Comparison of ENCODE assay signal across 8 mouse cellular contexts in the genomic region with DNA sequence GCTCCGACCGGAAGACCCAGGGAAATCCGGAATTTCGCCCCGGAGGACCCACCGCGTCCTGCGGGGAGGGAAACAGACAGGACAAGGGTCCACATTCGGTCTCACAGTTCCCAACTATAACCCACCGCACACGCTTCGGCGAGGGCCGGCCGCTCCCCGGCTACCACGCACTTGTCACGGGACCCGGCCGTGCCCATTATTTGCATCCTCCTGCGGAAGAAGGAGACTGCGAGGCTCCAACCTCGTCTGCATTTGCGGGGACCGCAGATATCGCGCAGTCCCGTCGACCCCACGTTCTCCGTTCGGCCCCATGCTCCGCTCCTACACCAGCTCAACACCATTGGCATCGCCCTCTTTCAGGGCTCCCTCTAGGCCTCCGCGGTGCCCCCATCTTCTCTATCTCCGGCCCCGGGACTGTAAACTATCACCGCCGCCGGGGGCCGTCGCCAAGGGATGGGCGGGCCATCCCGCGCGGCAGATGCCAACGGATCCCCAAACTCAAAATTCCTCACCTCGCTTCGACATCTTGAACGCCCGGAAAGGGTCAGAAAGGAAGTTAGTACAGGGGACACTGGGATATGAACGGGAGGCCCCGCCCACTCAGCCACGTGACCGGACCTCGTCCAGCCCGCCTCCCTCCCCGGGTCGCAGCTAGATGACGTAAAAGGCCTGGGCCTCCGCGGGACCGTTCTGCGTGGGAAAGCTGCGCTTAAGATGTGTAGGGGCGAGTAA. TPM values are rescaled to one million over a fixed set of nuclear protein-coding genes. Genes with fewer than 3 reads are reported as not detected.
DNase-seq lines count a peak whose midpoint lies in the region; ATAC-seq lines count a peak whose summit lies in the region.

Rpl23 (minus strand) TSS at position 606 of the 732 bp plus-strand sequence.

- peaks cover 10% of the 10 kb centered on the region for H3K4me1 ChIP-seq in forebrain, embryonic 14.5 days (ENCODE audit: control insufficient read depth, insufficient read depth, low read length)
- H3K4me1 ChIP-seq in neural tube, embryonic 15.5 days, result peaks cover 32% of the 10 kb centered on the region

- ATAC-seq in forebrain, embryonic 14.5 days, result peak; percentile 97
- ATAC-seq in neural tube, embryonic 15.5 days (ENCODE audit: low FRiP score), result peak; percentile 97

- intact Hi-C loops in heart, postnatal 14 days (cut with DNase I), result loop anchor here (2.0 kb wide), 1 partner anchor 15 kb away; the partner anchor contains the start of gene Cwc25

- H3K4me2 ChIP-seq in forebrain, embryonic 14.5 days (ENCODE audit: low read length), result peak within 1 kb of the TSS; percentile 83
- peak within 1 kb of the TSS; percentile 71 for H3K4me2 ChIP-seq in neural tube, embryonic 15.5 days

- H3K9me3 ChIP-seq in forebrain, embryonic 14.5 days (replicated peaks; ENCODE audit: control insufficient read depth, low read length), result no peaks in the 10 kb centered on the region
- H3K9me3 ChIP-seq in neural tube, embryonic 15.5 days (replicated peaks), result no peaks in the 10 kb centered on the region

- peak within 1 kb of the TSS; percentile 95 for H3K9ac ChIP-seq in forebrain, embryonic 14.5 days (ENCODE audit: low read length)
- H3K9ac ChIP-seq in neural tube, embryonic 15.5 days (replicated peaks), result peak within 1 kb of the TSS; percentile 98

- DNase-seq in ES-CJ7 (ENCODE audit: low read depth, low spot score), result peak; percentile 98
- DNase-seq in cerebellum, adult 11 months, result peak; percentile 99
- peak; percentile 99 for DNase-seq in forebrain, embryonic 14.5 days (ENCODE audit: low spot score)
- peak; percentile 99 to 100 for DNase-seq in heart, postnatal 14 days
- peak; percentile 99 for DNase-seq in layer of hippocampus, adult 11-12 months (ENCODE audit: low spot score)
- peak; percentile 99 for DNase-seq in lung, adult 18-20 months
- peak; percentile 99 for DNase-seq in testis, postnatal 14 days (ENCODE audit: low spot score)

- H3K27me3 ChIP-seq in forebrain, embryonic 14.5 days (replicated peaks; ENCODE audit: control insufficient read depth, insufficient read depth, low read length), result no peaks in the 10 kb centered on the region
- H3K27me3 ChIP-seq in neural tube, embryonic 15.5 days (replicated peaks), result no peaks in the 10 kb centered on the region

- peak within 1 kb of the TSS; percentile 92 for H3K27ac ChIP-seq in forebrain, embryonic 14.5 days (ENCODE audit: low read depth, low read length)
- peak within 1 kb of the TSS; percentile 96 for H3K27ac ChIP-seq in neural tube, embryonic 15.5 days (replicated peaks)

- WGBS in forebrain, embryonic 14.5 days, result under 1% methylated on average over 67 of the region's 67 CpGs
- under 1% methylated on average over 67 of the region's 67 CpGs for WGBS in neural tube, embryonic 15.5 days

- peaks cover 39% of the 10 kb centered on the region for H3K36me3 ChIP-seq in forebrain, embryonic 14.5 days (ENCODE audit: control insufficient read depth, insufficient read depth, low read length)
- peaks cover 37% of the 10 kb centered on the region for H3K36me3 ChIP-seq in neural tube, embryonic 15.5 days

- peak within 1 kb of the TSS; percentile 93 for H3K4me3 ChIP-seq in forebrain, embryonic 14.5 days (ENCODE audit: low read depth, low read length)
- peak within 1 kb of the TSS; percentile 96 for H3K4me3 ChIP-seq in neural tube, embryonic 15.5 days (replicated peaks)

RNA-seq across cellular contexts. Expression of gene Rpl23, which starts in this region (rescaled TPM):
- 348 and 451 TPM in 2 replicates for polyA plus RNA-seq in forebrain, embryonic 14.5 days (2014; fragmentation: Nextera tagmentation; extraction: Ambion mirVana)
- total RNA-seq in heart, postnatal 14 days (2021), result 100 to 1,000 TPM; 503 to 533 TPM
- 314 and 372 TPM in 2 replicates for polyA plus RNA-seq in neural tube, embryonic 15.5 days (2015; fragmentation: Nextera tagmentation; extraction: Ambion mirVana)

Comparison
In these comparisons a context has a peak if more than half of its experiments do, and no peak if none do; other contexts are left out.
1. Peak in every context shown above with its lines: DNase-seq, ATAC-seq, H3K4me3 ChIP-seq and H3K27ac ChIP-seq.